Mouse (Mus musculus) left cerebral cortex, postnatal 10 days (tissue): ENCODE data around the gene Cntnap1. TPM values are rescaled to one million over a fixed set of nuclear protein-coding genes. Genes with fewer than 3 reads are reported as not detected.
"Not testable (repeated sequence)": the region's sequence is repeated elsewhere in the genome, so short reads cannot be mapped to it uniquely, and the experiment has no call there.

Source experiments
- DNase-seq, 2 experiments: peaks; one replicate each; pipeline ENCODE4 v3.0.0; 2021 to 2022; ENCODE audit warnings: low spot score in 2 of 2, mixed read lengths in 1 of 2; ENCODE audit errors: extremely low spot score in 1 of 2
- intact Hi-C: fragments of 180-260 bp; cut with DNase I; formaldehyde crosslinking; loops from one replicate; pipeline ENCODE4 v1.15.1; 2025
- total RNA-seq, 2 experiments: library from RNA; stranded (reverse); gene quantifications; 2 replicates each; pipeline ENCODE4 v1.2.3; 2021

The Cntnap1 gene
- total RNA-seq: 10 to 100 TPM; 44.2 to 54.1 TPM

DNA sequence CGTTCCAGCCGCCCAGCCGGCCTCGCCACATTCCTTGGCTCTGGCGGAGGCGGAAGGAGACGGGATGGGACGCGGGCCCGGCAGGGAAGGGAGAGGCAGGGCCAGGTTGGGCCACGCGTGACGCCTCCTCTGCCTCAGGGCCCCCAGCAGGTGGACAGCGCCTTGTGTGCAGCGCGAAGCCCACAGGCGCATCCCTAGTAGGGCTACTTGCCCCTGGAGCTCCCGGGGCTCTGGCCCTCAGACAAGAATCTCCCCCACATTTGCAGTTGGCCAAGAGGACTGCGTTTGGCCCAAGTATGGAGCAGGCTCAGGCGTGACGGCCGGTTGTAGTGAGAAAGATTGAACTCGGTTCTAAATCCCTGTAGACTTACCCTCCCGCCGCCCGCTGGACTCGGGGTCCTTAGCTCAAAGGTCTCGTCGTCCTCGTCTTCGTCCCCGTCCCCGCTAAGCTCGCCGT lies at the start of gene Cntnap1:
Cntnap1 (plus strand) TSS at position 170 of the 457 bp plus-strand sequence.
- peak in 1 of 2 experiments; percentile 75 for DNase-seq
- intact Hi-C loops: loop anchor here (5.0 to 10.0 kb wide), 2 partner anchors 38 to 186 kb away; no protein-coding TSS in a partner anchor

GRCm38 (mm10) chr11:101120545-101121188 lies 49.7 kb upstream of the Cntnap1 start:
- DNase-seq: no peak
- intact Hi-C loops: no loop called here

- DNase-seq, intact Hi-C loops: not testable (repeated sequence)
These were observed 45.8 kb upstream of the Cntnap1 start for GRCm38 (mm10) chr11:101124494-101124893.

GRCm38 (mm10) chr11:101125008-101125407 lies 45.3 kb upstream of the Cntnap1 start:
- intact Hi-C loops, DNase-seq: not testable (repeated sequence)

- intact Hi-C loops: no loop called here
- no peak for DNase-seq
These were observed 43.2 kb upstream of the Cntnap1 start for GRCm38 (mm10) chr11:101127075-101127474.

GRCm38 (mm10) chr11:101128996-101129577 lies 41.2 kb upstream of the Cntnap1 start:
- intact Hi-C loops: no loop called here
- no peak for DNase-seq

- peak in 1 of 2 experiments; percentile 41 for DNase-seq
- intact Hi-C loops: loop anchor here (5.0 kb wide), 1 partner anchor 42 kb away; the partner anchor contains the start of genes Cntnap1 and Plekhh3
These were observed 40.1 kb upstream of the Cntnap1 start for GRCm38 (mm10) chr11:101130056-101130756.

GRCm38 (mm10) chr11:101131187-101131586 lies 39.1 kb upstream of the Cntnap1 start:
- DNase-seq: no peak
- intact Hi-C loops: loop anchor here (5.0 kb wide), 1 partner anchor 41 kb away; the partner anchor contains the start of genes Cntnap1 and Plekhh3

GRCm38 (mm10) chr11:101131701-101132100 lies 38.6 kb upstream of the Cntnap1 start:
- DNase-seq: peak in 1 of 2 experiments; percentile 56
- intact Hi-C loops: loop anchor here (5.0 kb wide), 1 partner anchor 41 kb away; the partner anchor contains the start of genes Cntnap1 and Plekhh3

- DNase-seq: no peak
- intact Hi-C loops: loop anchor here (5.0 kb wide), 1 partner anchor 39 kb away; the partner anchor contains the start of genes Cntnap1 and Plekhh3
These were observed 37.3 kb upstream of the Cntnap1 start for GRCm38 (mm10) chr11:101133037-101133436.

- no peak for DNase-seq
- intact Hi-C loops: loop anchor here (5.0 kb wide), 1 partner anchor 38 kb away; the partner anchor contains the start of genes Cntnap1 and Plekhh3
These were observed 36.0 kb upstream of the Cntnap1 start for GRCm38 (mm10) chr11:101134217-101134865.

DNA sequence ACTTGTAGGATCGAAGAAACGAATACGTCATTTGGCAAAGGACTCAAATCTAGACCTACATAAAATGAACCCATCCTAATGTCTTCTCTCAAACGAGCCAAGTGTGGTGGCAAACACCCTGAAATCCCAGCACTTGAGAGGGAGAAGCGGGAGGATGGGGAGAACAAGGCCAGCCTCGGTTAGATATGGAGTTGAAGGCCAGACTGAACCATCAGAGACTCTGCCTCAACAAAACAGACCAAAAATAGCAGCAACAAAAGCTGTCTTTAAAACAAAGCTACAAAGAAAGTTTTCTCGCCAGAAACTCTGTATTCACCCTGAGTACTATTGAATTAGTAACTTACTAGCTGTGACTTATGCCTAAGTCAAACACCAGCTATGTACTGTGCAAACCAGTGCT lies 33.3 kb upstream of the Cntnap1 start:
- intact Hi-C loops: no loop called here
- no peak for DNase-seq

DNA sequence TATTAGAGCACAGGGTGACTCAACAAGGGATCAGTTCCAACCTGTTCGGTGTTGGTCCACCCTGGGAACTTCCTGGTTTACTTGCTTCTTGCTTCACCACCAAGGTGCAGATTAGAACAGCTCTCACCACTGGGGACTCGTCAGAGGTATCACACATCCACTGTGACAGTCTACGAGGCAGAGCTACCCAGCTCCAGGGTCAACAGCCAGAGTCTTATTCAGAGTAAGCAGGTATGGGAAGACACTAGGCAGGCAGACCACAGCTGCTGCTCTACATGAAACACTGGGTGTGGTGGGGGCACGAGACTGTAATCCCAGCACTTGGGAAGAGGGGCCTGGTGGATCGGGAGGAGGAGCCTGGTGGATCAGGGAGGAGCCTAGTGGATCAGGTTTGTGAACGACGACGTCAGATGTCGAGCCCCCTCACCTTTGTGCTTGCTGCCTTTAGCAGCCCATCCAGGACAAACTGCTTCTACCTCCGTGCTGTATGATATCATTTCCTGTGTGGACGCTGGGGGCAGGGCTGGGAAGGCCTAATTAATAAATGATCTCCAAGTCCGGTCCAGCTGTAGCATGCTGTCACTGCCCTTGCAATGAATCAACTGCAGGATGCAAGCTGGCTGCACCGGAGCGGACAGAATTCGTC lies 31.7 kb upstream of the Cntnap1 start:
- DNase-seq: no peak
- intact Hi-C loops: no loop called here

- intact Hi-C loops: no loop called here
- DNase-seq: peak in 1 of 2 experiments; percentile 55
These were observed 30.0 kb upstream of the Cntnap1 start for GRCm38 (mm10) chr11:101140164-101140819.

GRCm38 (mm10) chr11:101141088-101141487 lies 29.2 kb upstream of the Cntnap1 start:
- intact Hi-C loops: no loop called here
- DNase-seq: no peak

DNA sequence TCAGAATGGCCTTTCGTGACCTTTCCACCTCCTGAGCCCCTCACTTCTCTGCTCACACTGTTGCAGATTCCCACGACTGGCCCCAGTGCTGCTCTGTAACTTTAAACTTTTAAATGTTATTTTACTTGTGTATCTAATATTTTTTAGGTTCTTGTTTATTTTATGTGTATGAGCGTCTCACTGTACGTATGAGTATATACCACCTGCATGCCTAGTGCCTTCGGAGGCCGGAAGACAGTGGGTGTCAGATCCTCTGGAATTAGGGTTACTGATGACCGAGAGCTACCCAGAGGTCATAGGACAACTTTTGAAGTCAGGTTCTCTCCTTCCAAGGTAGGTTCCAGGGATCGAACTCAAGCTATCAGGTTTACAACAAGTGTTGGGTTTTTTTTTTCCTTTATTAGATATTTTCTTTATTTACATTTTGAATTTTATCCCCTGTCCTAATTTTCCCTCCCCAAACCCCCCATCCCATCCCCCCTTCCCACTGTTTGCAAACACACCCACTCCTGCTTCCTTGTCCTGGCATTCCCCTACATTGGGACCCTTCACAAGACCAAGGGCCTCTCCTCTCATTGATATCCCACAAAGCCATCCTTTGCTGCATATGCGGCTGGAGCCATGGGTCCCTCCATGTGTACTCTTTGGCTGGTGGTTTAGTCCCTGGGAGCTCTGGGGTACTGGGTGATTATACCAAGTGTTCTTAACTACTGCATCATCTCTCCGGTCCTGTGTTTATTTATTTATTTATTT lies 27.9 kb upstream of the Cntnap1 start:
- intact Hi-C loops: no loop called here
- DNase-seq: no peak
